Mouse (Mus musculus) kidney, adult 2 months (tissue): ENCODE data around the gene Ndel1. TPM values are rescaled to one million over a fixed set of nuclear protein-coding genes. Genes with fewer than 3 reads are reported as not detected.
"Not testable (repeated sequence)": the region's sequence is repeated elsewhere in the genome, so short reads cannot be mapped to it uniquely, and the experiment has no call there.

Experiments
- DNase-seq: peaks from one replicate; pipeline ENCODE4 v3.0.0; 2021
- H3K27ac ChIP-seq: fragments of 200-500 bp; 2 replicates; pipeline ENCODE4 v1.5.1; 2012; ENCODE audit warnings: low read depth, low read length, control low read depth, inconsistent platforms; ENCODE audit not compliant: insufficient read depth
- H3K27me3 ChIP-seq: fragments of 200-500 bp; replicated peaks from 2 replicates; pipeline ENCODE4 v1.6.1; 2012; ENCODE audit warnings: mild to moderate bottlenecking, moderate library complexity, low read length, inconsistent platforms; ENCODE audit not compliant: control insufficient read depth, insufficient read depth
- H3K36me3 ChIP-seq: fragments of 200-500 bp; 2 replicates; pipeline ENCODE4 v1.6.1; 2012; ENCODE audit warnings: mild to moderate bottlenecking, moderate library complexity, low read length, inconsistent platforms; ENCODE audit not compliant: control insufficient read depth, insufficient read depth
- H3K4me1 ChIP-seq: fragments of 200-500 bp; 2 replicates; pipeline ENCODE4 v1.6.1; 2011; ENCODE audit warnings: low read length; ENCODE audit not compliant: control insufficient read depth, insufficient read depth
- H3K4me3 ChIP-seq: fragments of 200-500 bp; 2 replicates; pipeline ENCODE4 v1.5.1; 2011; ENCODE audit warnings: mild to moderate bottlenecking, low read depth, low read length, control low read depth; ENCODE audit not compliant: insufficient read depth
- CTCF ChIP-seq: fragments of 200-500 bp; conservative IDR thresholded peaks from 2 replicates; pipeline ENCODE4 v1.5.1; 2011; ENCODE audit warnings: low read depth, mild to moderate bottlenecking, control low read depth, low read length, moderate library complexity, mixed read lengths; ENCODE audit not compliant: insufficient read depth, insufficient read length
- POLR2A ChIP-seq: fragments of 200-500 bp; IDR thresholded peaks from one replicate; pipeline ENCODE4 v1.6.1; 2011; ENCODE audit warnings: low read depth, low read length, control low read depth
- WGBS: fragments of 180-500 bp; shearing (Covaris S2); methylation state at CpG from one replicate; pipeline ENCODE4 v1.1.7; 2018; 5-methylcytosine and 5-hydroxymethylcytosine counted together
- polyA plus RNA-seq: library from polyadenylated mRNA; depleted of rRNA; stranded (reverse); fragments of >200 nt; gene quantifications from 2 replicates; pipeline ENCODE4 v1.2.3, GENCODE M21; 2012

The Ndel1 gene
- polyA plus RNA-seq, 1 experiment = 88.9 TPM

DNA sequence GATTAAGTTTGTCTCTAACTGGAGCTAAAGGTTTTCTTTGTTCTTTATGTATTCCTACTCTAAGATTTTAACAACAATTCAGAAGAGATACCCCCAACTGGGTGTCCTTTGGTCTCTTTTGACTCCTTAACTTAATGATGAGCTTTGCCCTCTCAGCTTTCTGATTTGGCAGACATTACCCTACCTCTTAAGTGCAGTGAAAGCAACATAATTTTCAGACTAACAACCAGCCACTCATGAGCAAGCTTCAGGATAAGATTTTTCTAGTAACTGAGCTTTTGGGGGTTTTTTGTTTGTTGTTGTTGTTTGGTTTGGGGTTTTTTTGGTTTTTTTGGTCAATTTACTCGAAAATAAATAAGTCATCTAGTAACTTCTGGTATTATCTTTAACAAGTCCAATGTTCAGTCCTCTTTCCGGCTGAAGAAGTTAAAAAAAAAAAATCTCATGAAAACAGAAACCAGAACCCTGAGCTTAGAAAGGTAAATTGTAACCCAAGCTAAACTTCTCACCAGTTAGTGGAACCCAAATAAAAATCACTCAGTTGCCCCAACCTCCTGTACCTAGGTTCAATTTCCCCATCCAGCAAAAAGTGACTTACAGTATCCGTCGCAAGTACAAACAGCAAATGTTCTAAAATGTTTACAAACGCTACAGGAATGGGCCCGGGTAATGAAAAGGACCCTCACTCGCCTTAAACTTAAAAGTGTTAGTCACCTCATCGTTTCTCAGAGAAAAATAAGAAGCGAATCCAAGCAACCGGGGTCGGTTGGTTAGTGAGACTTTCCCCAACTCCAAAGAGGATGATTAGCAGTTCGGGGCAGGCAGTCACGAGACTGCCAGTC is 19.8 kb downstream of the Ndel1 start:
- H3K36me3 ChIP-seq = peaks cover 1% of the 10 kb centered on the region; the same call in 1 of the 2 replicates
- WGBS = 2% methylated on average over 13 of the region's 13 CpGs
- H3K27me3 ChIP-seq = no peaks in the 10 kb centered on the region; the same call in 1 of the 2 replicates
- peak; percentile 78 for DNase-seq
- peaks cover 40% of the 10 kb centered on the region for H3K4me1 ChIP-seq
- peak overlapping the region; percentile 98 for H3K27ac ChIP-seq
- H3K4me3 ChIP-seq = peak overlapping the region; percentile 80
- no peak for TF ChIP-seq CTCF
- peak; percentile 3 for TF ChIP-seq POLR2A

DNA sequence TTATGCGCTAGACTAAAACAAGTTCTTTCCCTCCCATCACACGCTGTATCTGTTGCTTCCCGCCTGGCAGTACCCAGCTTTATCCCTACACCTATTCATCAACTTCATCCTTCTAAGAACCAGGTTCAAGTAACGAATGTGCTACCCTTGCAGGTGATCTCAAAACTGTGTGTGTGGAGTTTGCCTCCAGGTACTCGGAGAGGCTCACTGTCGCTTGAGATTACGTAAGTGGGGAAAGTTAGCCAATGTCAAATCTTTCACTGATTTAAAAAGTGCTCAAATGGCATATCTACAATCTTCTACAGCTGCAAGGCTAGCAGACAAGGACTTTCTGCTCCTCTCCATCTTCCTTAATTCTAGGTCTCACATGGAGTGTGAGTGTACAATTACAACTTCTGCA is 20.8 kb downstream of the Ndel1 start:
- H3K4me1 ChIP-seq = peaks cover 46% of the 10 kb centered on the region
- no peaks in the 10 kb centered on the region; the same call in 1 of the 2 replicates for H3K27me3 ChIP-seq
- peak; percentile 76 for DNase-seq
- peak overlapping the region; percentile 98 for H3K27ac ChIP-seq
- 34% methylated on average over 7 of the region's 7 CpGs for WGBS
- H3K4me3 ChIP-seq = peak overlapping the region; percentile 65
- peaks cover 1% of the 10 kb centered on the region; the same call in 1 of the 2 replicates for H3K36me3 ChIP-seq
- TF ChIP-seq CTCF = no peak

DNA sequence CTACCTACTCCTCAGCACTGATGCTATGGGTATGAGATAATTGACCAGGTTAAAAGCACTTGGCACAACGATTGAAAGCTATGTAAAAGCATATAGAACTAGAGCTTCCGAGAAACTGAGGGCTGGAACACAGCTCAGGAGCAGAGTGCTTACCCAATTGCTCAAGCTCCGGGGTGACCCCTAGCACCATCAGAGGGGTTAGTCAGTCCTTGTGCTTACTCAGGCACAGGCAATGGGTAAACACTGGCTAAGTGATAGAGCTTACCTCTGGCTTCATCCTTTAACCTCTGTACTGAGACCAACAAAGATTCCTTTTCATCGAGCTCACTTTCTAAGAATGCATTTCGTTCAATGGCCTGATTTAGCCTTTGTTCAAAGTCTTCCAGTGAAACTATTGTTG is 32.1 kb downstream of the Ndel1 start:
- H3K4me1 ChIP-seq = peaks cover 3% of the 10 kb centered on the region; the same call in 1 of the 2 replicates
- no peaks in the 10 kb centered on the region for H3K27me3 ChIP-seq
- 72% methylated on average over 5 of the region's 5 CpGs for WGBS
- H3K4me3 ChIP-seq = no peak overlapping the region
- no peak for TF ChIP-seq POLR2A
- TF ChIP-seq CTCF = no peak
- no peak for DNase-seq
- H3K36me3 ChIP-seq = peaks cover 36% of the 10 kb centered on the region
- H3K27ac ChIP-seq = no peak overlapping the region

DNA sequence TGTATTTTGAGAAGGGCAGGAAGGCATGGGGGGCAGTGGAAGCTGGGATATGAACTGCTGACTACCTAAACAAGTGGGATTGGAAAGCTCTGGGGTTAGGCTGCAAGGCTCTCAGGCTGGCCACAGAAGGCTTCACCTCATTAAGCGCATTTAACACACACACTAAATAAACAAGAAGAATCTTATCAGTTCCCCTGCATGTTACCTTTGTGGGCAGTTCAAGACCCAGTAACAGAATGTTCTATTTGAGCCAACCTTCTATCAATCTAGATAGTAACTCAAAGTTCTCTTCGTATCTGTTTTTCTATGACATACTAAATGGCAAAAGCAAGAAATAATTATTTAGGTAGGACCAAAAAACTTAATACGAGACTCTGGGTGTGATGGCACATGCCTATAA is 36.6 kb downstream of the Ndel1 start:
- peaks cover 34% of the 10 kb centered on the region for H3K36me3 ChIP-seq
- no peak for TF ChIP-seq POLR2A
- TF ChIP-seq CTCF = no peak
- no peaks in the 10 kb centered on the region for H3K27me3 ChIP-seq
- no peaks in the 10 kb centered on the region; the same call in 1 of the 2 replicates for H3K4me1 ChIP-seq
- no peak overlapping the region for H3K27ac ChIP-seq
- WGBS = 85% methylated on average over 3 of the region's 3 CpGs
- H3K4me3 ChIP-seq = no peak overlapping the region
- no peak for DNase-seq

DNA sequence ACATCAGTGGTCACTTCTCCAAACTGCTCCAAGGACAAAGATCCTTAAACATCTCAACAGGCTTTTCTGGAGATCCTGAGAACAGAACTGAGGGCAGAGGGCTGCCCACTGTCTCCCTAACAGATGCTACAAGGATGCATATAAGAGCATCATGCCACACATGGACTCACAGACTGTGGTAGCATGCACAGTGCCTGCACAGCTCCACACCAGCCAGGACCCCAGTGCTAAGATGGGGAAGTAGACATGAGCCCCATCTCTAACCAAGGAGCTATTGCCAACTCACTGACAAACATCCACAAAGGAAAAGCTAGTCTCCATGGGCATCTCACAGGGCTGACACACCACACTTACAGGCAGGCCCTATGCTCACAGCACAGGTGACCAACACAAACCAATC is 38.1 kb downstream of the Ndel1 start:
- Histone ChIP-seq H3K27me3 (no peaks in the 10 kb centered on the region), H3K36me3 (peaks cover 30% of the 10 kb centered on the region), H3K4me3 (no peak overlapping the region), H3K4me1 (no peaks in the 10 kb centered on the region; the same call in 1 of the 2 replicates), H3K27ac (no peak overlapping the region)
- TF ChIP-seq POLR2A = no peak
- TF ChIP-seq CTCF = no peak
- no peak for DNase-seq

DNA sequence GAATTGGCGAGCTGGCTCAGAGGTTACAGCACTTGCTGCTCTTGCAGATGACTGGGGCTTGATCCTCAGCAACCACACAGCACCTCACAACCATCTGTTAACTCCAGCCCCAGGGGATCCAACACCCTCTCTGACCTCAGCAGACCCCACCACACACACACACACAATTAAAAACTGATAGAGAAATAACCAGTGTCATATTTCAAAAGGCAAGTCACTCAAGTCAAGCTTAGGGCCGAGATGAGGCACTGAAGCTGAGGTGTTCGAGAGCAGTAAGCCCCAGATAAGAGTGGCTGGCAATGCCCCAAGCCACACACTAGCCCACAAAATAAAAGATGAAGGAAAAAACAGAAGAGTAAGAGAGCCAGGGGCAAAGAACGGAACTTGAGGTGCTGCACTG is 38.9 kb downstream of the Ndel1 start:
- DNase-seq = no peak
- TF ChIP-seq POLR2A = no peak
- TF ChIP-seq CTCF = no peak
- WGBS = 57% methylated on average over 4 of the region's 4 CpGs
- H3K36me3 ChIP-seq = peaks cover 32% of the 10 kb centered on the region
- H3K27me3 ChIP-seq = no peaks in the 10 kb centered on the region
- no peak overlapping the region for H3K27ac ChIP-seq
- no peak overlapping the region for H3K4me3 ChIP-seq
- H3K4me1 ChIP-seq = no peaks in the 10 kb centered on the region; the same call in 1 of the 2 replicates

DNA sequence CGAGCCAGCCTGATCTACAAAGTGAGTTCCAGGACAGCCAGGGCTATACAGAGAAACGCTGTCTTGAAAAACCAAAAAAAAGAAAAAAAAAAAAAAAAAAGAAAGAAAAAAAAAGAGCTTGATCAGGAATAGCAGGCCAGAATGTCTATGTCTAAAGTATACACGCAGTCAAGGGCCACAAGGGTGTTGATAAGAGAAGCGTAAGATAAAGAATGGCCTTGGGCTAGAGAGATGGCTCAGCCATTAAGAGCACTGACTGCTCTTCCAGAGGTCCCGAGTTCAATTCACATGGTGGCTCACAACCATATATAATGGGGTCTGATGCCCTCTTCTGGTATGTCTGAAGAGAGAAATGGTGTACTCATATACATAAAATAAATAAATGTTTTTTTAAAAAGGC is 40.1 kb downstream of the Ndel1 start:
- not testable (repeated sequence) for H3K4me1 ChIP-seq, H3K27ac ChIP-seq, H3K4me3 ChIP-seq, DNase-seq, H3K27me3 ChIP-seq
- WGBS = 93% methylated on average over 5 of the region's 5 CpGs
- peaks cover 29% of the 10 kb centered on the region for H3K36me3 ChIP-seq
